Mouse (Mus musculus) kidney, postnatal 14 days (tissue): Measurements from ENCODE around the gene Tmem43.

Source experiments
- DNase-seq: peaks from one replicate; pipeline ENCODE4 v3.0.0; 2022; ENCODE audit warnings: mixed read lengths

The Tmem43 gene

DNA sequence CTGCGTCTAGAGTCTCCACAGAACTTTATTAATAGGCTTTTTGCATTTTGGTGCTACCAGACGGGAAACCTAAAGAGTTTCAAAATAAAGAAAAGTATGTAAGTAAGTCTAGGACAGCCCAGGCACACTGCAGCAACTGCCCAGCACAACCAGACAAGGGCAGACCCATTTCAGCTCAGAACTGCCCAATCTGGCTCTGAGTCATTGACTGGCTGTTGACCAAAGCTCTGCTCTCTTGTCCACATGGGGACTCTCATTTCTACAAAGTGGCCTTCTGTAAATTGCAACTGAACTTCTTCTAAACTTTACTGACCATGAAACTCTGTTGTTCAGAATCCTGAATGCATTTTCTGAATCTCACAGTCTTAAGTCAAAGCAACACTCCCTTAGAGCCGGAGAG is 61.7 kb downstream of the Tmem43 start:
- no peak for DNase-seq

- no peak for DNase-seq
Observed at GRCm38 (mm10) chr6:91536047-91536765, 62.7 kb downstream of the Tmem43 start.
